Mouse (Mus musculus): ENCODE measurements at regions not wholly inside any gene's neighbourhood (a gene's known extent, or its start where the extent isn't known, plus 50 kb on each side); places are given as distances from the start of the nearest gene placed in this dataset.

DNA sequence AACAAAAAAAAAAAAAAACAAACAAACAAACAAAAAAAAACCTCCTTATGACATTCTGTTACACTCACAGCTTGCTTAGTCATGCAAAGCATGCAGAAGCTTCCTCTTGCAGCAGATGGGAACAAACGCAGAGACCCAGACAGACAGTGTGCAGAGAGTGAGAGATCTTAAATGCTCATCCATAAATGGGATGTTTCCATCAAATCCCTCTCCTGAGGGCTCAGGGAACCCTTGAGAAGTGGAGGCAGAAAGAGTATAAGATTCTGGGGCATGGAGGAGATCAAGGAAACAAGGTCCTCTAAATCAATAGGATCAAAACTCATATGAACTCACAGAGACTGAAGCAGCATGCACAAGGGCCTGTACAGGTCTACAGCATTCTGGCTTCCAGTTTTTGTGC, 52.5 kb downstream of the Adm start:
- no peak for DNase-seq (ENCODE audit: low spot score in 2 of 2)

DNA sequence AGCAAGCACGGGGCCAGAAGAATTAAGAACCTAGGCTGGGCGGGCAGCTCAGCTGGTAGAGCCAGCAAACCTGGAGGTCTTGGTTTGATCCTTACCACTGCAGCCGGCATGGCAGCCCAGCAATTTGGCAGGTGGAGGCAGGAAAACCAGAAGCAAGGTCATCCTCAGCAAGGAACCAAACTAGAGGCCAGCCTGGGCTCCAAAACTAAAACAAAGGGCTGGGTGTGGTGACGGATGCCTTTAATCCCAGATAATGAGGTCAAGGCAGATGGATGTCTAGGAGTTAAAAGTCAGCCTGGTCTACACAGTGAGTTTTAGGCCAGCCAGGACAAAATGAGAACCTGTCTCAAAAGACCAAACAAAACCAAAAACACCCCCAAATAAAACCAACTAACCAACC, 55.5 kb downstream of the Adm start:
- no peak for DNase-seq (ENCODE audit: low spot score in 2 of 2)

DNA sequence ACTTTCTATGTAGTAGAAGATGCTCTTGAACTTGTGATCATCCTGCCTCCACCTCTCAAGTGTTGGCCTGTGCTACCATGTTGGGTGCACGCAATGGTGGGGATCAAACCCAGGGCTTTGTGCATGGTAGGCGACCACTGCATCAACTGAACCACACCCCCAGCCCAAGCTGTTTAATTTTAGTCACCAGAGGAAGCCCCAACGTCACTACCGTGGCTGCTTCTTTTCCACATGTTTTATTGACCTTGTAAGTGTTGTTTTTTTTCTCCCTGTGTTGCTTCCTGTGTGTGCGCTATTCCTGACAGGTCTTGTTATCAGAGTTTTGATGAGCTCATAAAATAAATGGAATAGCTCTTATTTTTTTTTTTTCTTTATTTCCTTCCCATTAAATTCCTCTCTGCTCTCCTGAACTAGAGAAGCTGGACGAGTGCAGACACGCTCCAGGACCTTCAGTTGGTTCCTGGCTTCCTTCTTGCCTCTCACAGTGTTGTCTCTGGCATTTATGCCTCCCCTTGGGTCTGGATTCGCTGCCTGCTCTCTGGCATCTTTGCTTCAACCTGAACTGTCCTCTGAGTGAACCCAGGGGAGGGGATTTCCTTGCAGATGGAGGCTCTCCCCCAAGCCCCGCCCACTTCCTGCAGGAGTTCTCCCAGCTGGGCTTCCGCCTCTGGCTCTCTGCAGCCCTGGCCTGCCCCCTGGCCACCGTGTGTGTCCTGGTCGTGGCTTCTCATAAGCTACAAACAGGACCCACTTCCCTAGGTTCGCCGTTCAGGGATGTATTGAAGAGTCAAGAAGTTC, 61.6 kb downstream of the Adm start:
- peak; percentile 82 to 90 for DNase-seq (ENCODE audit: low spot score in 2 of 2)

DNA sequence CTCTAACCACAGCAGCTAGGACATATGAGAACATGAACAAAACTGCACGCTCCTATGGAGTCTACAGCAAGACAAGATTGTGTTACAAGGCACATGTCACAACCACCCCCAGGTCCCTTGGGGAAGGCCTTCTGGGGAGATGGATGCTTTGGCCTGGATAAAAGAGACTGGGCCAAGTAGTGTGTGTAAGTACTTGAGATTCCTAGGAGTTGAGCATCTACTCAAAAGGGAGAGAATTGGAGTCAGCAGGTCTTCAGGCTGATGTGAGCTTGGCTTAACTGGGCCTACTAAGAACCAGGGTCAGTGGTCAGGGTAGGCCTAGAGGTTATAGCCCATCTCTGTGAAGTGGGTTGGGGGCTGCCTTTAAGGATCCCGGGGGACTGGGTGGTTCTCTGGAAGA, 62.8 kb downstream of the Adm start:
- no peak for DNase-seq (ENCODE audit: low spot score in 2 of 2)

DNA sequence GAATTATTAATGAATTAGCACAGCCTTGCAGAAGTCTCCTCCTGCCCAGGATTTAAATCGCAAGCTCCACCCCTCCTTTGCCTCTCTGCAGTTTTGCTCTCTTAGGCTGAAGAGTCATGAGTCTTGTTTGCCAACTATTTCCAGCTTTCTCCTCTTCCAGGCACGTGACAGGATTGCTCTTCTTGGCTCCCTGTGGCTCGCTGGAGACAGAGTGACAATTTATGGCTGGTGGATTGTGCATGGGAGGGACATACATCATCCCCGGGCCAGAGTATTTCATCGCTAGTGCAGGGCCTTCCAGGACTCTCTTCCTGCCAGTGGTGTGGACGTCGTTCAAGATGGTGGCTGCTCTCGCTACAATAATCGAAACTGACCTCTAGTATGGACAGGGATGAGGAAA, 63.4 kb downstream of the Adm start:
- DNase-seq (ENCODE audit: low spot score in 2 of 2), result no peak

DNA sequence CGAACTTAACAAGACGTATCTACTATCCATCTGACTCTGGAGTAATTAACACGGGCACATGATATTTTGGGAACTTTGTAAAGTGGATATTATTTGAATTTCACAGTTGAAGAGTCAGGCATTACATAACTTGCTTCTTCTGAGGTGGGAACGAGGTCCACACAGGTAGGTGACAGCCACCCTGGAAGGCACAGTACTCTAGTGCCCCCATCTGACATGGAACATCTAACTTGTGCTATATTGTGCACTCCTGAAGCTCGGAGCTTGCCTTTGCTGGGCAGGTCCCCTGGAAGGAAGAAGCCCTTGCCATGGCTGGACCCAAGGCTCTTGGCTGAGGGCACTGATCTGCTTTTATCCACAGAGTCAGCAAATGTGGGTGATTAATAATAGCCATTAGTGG, 66.8 kb downstream of the Adm start:
- no peak for DNase-seq (ENCODE audit: low spot score in 2 of 2)

DNA sequence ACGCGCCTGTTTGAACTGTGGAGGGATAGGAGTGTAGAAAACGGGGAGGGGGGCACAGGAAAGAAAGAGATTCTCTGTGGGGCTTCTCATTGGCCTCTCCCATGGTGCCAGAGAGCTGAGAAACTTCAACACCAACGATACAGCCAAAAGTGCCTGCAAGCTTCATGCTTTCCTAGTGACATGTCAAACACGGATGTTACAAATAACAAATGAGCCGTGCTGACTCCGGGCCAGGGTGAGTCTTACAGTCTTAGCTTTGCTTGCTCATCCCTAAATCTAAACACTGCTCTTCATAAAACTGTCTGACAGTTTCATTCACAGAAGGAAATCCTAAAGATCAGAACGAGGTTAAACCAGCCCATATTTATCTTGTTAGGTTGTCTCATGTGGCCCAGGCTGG, 68.3 kb downstream of the Adm start:
- no peak for DNase-seq (ENCODE audit: low spot score in 2 of 2)

DNA sequence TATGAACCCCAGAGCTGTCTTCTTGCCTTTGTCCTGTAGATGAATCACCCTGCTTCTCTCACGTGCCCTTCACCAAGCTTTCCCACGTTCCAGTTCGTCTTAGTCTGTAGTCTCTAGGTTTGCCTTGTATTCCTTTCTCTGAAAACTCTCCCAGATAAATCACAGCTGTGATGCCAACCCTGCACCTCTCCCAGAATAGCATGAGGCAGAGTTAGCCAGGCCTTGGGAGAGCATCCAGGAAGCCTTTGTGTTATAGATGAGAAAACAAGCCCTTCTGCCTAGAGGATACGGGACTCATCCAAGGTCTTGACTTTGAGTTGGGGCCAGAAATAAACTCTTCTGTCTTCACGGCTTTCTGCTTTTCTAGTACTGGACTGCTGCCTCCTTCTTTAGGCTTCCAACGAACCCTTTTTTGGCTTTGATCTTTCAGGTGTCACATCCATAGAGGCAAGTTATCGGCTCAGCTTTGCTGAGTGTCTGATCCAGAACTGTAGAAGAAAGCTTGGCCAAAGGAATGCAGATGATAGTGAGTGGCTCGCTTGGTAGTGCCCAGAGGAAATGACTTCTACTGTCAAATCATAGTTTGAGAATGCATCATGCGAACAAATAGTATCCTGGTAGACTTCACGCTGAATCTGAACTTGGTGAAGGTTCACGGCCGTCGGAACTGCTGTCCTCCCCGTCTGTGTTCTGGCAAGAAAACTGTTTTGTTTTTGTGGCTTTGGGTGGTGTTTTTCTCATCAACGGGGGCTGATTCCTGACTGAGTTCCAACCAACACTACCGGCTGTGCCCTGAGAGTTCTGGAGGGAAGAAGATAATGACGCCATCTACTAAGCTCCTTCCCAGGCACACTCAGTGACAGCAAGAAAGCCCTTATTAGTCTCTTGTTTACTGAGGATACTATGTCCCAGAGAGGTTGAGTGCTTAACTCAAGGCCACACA, 69.5 kb upstream of the Ampd3 start:
- DNase-seq (ENCODE audit: low spot score in 2 of 2), result no peak

DNA sequence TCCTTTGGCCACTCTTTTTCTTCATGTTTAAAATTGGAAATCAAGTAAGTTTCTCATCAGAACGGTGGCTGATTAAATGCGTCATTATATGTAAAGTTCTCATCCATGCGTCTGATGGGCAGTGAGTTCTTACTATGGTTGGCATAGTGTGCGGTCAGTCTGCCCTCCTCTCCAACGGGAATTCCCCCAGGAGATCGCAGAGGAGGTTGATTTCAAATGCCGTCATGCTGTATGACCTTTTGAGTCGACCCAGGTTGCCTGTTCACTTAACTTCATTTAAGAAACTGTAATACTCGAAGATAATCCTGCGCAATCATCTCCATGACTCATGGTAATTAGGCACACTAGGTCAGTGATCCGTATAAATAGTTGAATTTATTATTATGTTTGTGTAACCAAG, 68.4 kb upstream of the Ampd3 start:
- DNase-seq (ENCODE audit: low spot score in 2 of 2), result no peak

DNA sequence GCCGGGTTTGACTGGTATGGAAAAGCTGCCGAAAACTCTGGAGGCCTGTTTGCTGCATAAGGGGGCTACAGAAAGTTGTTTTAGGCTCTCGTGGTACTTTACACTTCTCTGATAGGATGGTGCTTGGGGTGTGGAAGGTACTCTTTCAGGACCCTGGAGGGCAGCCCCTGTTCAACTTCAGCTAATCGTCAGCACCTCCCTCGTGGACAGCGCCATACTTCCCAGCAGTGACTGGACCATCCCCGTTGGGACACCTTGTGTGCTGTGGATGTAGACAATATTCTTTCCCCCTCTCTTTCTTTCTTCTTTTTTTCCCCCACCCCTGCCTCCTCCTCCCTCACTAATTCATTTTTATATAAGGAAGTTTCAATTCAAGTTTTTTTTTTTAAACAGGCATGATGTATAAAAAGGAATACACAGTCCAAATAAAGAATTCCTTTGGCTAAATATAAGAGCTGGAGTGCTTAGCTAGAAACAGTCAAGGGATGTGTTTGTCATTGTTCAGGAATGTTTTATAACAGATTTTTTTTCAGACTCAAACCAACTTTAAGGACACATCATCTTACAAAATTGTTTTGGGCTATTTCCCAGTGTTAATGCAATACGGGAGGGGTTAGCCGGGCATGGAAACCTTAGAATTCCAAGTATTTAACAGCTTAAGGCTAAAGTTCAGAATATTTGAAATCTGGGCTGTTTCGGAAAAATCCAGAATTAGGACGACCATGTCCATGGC, 66.2 kb upstream of the Ampd3 start:
- DNase-seq (ENCODE audit: low spot score in 2 of 2), result no peak

DNA sequence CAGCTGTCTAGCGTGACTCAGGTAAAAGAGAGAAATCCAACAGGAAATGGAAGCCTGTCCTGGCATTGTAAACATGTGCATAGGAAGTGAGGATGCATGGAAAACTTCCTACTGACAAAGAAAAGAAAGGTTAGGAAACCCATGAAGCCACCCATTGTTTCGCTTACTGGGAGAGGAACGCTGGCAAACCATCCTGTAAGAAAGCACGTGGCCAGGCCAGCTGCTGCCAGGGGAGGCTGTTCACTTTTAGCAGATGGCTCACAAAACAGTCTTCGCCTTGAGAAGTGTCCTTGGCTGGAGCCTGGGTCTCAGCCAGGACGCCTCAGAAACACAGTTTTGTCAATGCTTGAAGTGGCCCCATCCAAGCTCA, 65.6 kb upstream of the Ampd3 start:
- no peak for DNase-seq (ENCODE audit: low spot score in 2 of 2)

DNA sequence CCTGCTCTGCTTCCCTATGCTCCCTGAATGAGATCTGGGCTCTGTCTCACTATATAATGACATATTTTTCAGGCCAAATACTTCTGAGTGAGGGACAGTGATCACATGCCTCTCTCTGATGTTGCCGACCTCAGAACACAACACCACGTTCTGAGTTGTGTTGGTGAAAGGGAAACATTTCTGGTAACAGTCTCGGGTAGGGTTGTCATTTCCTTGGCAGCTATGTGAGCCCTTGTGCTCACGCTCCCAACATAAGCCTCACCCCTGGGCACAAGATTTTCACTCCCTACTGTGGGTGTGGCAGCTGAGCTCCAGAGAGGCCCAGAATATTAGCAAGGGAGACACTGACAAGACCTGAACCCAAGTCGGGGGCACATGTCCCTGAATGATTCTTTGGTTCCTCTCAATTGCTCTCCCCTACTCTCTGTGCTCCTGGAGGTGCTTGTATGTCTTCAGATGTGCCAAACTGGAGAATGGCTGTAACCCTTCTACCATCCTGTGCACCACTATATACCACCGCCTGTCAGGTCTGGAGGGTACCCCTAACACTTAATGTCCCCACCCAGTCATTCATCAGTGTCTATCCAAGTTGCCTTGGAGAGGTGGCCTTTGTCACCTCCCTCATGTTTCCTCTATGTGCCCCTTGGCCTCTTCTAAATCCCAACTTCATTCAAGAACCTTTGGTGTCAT, 62.5 kb upstream of the Ampd3 start:
- no peak for DNase-seq (ENCODE audit: low spot score in 2 of 2)

DNA sequence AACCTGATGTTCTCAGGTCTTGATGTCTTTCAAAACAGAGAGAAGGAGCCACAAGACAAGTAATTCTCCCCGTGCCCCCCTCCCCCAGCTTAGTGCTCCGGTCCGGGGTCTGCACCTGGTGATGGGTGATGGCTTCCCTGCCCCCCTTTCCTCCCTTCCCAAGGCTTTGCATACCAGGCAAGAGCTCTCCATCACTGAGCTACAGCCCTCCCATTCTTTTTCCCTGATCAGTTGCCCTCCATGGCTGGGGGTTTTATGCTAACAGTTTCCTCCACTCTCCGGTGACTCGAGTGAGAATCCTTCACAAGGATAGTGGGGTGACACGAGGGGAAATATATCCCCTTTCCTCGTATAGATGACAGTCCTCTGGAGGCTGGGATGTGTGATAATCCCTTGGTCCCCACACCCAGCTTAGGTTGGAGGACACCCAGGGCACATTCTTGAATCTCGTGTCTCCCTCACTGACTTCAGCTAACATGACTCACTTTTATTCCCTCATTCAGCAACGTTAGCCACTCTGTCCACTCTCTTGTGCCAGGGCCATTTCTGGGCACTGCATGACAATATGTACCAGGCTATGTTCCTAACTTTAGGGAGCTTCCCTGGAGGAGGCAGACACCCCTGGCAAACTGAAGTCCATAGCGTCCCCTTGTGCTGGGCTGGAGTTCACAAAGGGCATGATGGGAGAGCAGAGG, 61.9 kb upstream of the Ampd3 start:
- no peak for DNase-seq (ENCODE audit: low spot score in 2 of 2)

DNA sequence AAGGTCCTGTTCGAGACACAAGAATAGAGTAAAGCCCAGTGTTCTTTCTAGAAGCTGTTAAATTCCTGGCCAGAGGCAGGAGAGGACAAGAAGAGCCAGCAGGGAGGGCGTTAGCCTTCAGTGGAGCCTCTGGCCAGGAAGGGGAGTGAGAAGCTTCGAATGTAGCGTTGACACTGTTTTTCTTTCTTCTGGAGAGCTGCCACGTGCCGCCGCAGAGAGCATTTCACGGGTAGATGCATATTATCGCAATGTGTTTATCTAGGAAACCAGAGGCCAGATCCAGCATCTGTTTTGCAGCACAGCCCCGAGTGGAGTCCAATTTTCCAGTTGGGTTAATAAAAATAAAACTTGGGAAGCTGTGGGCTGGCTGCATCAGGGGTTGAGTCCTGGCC, 61.3 kb upstream of the Ampd3 start:
- DNase-seq (ENCODE audit: low spot score in 2 of 2), result peak; percentile 70 to 74

DNA sequence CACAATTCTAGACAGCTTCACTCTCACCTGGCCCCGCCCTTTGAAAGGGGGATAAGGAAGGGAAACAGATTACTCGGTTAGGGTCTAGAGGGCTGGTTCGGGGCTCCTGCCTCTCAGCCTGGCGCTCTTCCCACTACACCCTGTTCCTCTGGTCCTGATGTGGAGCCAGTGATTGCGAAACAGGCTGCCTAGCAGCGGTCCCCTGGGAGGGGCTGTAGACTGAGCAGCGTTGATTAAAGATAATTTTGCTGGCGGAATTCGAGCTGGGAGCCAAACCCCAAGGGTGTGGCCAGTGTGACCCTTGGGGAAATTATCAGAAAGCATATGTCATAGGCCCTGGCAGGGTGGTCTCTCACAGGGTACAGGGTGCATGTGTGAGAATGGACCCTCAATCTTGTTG, 59.9 kb upstream of the Ampd3 start:
- peak in 1 of 2 experiments; percentile 65 for DNase-seq (ENCODE audit: low spot score in 2 of 2)

DNA sequence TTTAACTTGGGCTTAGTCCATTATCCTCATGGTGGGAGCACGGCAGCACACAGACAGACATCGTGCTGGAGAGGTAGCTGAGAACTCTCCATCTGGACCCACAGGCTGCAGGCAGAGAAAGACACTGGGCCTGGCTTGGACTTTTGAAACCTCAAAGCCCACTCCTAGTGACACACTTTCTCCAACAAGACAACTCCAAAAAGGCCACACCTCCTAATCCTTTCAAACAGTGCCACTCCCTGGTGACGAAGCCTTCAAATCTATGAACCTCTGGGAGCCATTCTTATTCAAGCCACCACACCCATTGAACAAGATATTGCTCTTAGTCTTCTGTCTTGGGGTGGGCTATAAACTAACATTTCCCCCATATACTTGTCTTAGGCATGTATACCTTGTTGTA, 59.2 kb upstream of the Ampd3 start:
- DNase-seq (ENCODE audit: low spot score in 2 of 2), result no peak

DNA sequence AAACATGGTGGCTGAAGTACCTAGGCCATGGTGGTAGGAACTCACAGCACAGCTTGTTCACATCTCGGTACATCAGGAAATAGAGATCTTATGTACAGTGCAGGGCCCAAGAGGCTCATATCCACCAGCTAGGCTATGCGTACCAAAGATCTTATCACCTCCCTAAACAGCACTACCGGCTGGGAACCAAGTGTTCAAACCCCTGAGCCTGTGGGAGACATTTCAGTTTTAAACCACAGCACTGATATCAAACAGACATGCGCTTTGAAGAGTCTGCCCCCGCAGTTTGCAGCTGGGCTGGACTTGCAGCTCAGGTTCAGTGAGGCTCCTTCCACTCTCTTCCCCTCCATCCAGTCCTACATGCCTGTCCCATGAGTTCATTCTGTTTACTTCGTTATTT, 58.4 kb upstream of the Ampd3 start:
- no peak for DNase-seq (ENCODE audit: low spot score in 2 of 2)

DNA sequence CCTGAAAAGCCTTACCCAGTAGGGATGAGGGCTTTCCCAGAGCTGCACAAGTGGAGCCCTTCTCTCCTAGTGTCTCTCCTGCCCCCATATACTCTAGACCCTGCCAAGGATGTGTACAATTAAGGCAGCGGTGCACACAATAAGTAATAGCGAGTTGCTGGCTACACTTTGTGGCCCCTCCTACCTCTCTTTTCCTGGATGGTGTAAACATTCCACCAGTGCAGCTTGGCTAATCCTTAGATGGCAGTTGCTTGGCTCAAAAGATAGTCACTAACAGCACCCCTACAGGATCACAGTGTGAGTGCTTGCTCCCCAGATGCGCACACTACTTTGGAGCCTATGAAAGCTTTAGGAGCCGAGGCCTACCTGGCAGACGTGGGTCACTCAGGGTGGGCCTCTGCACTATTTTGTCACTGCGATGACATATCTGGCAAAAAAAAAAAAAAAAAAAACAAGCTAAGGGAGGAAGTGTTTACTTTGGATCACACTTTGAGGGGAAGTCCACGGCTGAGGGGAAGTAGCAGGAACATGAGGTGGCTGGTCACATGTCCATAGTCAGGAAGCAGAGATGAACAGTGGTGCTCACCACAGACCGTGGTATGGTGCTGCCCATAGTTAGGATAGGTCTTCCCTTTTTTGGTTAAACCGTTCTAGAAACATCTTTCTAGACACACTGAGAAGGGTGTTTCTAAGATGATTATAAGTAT, 57.6 kb upstream of the Ampd3 start:
- DNase-seq (ENCODE audit: low spot score in 2 of 2), result no peak

DNA sequence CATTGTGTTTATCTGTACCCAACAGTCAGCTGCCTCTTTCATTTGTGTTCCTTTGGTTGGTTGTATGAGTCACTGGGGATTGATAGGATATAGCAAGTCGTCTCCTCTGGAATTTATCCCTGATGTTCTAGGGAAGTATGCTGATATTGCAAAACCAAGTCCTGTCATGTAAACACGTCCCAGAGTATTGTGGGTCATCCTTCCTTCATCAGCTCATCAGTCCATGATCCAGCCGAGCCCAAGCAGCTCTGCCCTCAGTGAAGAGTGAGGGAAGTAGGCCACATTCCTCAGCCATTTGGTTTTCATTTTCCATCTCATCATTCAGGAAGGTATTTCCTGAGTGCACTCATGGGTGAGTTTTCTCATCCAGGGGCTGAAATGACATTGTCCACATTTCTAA, 54.3 kb upstream of the Ampd3 start:
- no peak for DNase-seq (ENCODE audit: low spot score in 2 of 2)

DNA sequence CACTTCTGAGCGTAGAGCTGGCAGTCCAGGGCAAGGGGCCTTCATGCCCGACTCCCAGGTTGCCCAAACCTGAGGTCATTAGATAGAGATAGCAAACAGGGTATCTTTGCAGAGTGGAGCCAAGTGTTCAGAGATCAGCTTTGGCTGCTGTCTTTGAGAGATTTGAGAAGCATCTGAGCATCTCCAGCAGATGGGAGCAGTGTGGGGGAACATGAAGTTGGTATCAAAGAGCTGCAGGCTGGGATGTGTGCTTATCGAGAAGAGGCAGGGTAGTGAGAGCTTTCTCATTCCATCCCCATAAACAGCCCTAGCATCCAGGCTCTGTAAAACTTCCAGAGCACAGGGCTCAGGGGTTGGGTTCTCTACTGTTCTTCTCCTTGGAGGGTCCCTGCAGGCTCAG, 52.9 kb upstream of the Ampd3 start:
- no peak for DNase-seq (ENCODE audit: low spot score in 2 of 2)

DNA sequence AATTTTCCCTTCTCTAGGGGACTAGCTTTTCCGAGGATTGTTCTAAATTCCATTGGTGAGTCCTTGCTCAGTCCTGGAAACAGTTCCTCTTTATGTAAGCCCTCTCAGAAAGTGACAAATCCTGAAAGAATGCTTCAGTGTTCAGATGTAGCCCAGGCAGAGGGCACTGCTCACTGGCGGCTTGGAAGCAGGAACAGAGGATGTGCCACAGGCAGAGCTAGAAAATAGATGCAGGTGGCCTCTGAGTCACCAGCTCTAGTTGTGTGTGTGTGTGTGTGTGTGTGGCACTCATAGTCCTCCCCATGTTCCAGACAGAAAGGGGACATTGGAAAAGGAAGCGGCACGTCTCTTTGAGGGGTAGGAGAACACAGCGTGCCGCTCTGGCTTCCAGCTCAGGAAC, 52.5 kb upstream of the Ampd3 start:
- no peak for DNase-seq (ENCODE audit: low spot score in 2 of 2)

Measured in urinary bladder, postnatal 4 days (tissue).